Mouse (Mus musculus) cerebellum, postnatal 10 days (tissue): ENCODE results near the gene Trabd.

Experiments used
- DNase-seq, 2 experiments: peaks; one replicate each; pipeline ENCODE4 v3.0.0; 2021; ENCODE audit warnings: mixed read lengths in 2 of 2

The Trabd gene

GRCm38 (mm10) chr15:89074613-89075477 is at the start of gene Trabd:
Gene Trabd, plus strand, starts transcription at chr15:89075124.
- no peak for DNase-seq

GRCm38 (mm10) chr15:89044381-89044780 is 30.5 kb upstream of the Trabd start:
- DNase-seq = no peak

- no peak for DNase-seq
Measured at GRCm38 (mm10) chr15:89046356-89046755, 28.6 kb upstream of the Trabd start.

- no peak for DNase-seq
Measured at GRCm38 (mm10) chr15:89054666-89055065, 20.3 kb upstream of the Trabd start.

GRCm38 (mm10) chr15:89058736-89059135 is 16.2 kb upstream of the Trabd start:
- DNase-seq = peak in 1 of 2 experiments; percentile 47

- peak; percentile 70 to 73 for DNase-seq
Measured at GRCm38 (mm10) chr15:89059161-89059931, 15.6 kb upstream of the Trabd start, which contains the start of gene Panx2. Gene Panx2, plus strand, starts transcription at chr15:89059734.

GRCm38 (mm10) chr15:89060032-89060681 is 14.8 kb upstream of the Trabd start:
- peak; percentile 71 to 75 for DNase-seq

GRCm38 (mm10) chr15:89060811-89061460 is 14.0 kb upstream of the Trabd start:
- peak in 1 of 2 experiments; percentile 23 for DNase-seq

GRCm38 (mm10) chr15:89061761-89062517 is 13.0 kb upstream of the Trabd start:
- DNase-seq = no peak

- DNase-seq = peak in 1 of 2 experiments; percentile 5
Measured at GRCm38 (mm10) chr15:89062518-89062910, 12.4 kb upstream of the Trabd start.

- peak in 1 of 2 experiments; percentile 23 for DNase-seq
Measured at GRCm38 (mm10) chr15:89063001-89063400, 11.9 kb upstream of the Trabd start.

GRCm38 (mm10) chr15:89063536-89063935 is 11.4 kb upstream of the Trabd start:
- peak; percentile 62 for DNase-seq

GRCm38 (mm10) chr15:89064891-89065290 is 10.0 kb upstream of the Trabd start:
- peak in 1 of 2 experiments; percentile 24 for DNase-seq

GRCm38 (mm10) chr15:89067609-89068008 is 7.3 kb upstream of the Trabd start:
- peak in 1 of 2 experiments; percentile 24 for DNase-seq

- peak; percentile 38 to 50 for DNase-seq
Measured at GRCm38 (mm10) chr15:89068226-89068625, 6.7 kb upstream of the Trabd start.

GRCm38 (mm10) chr15:89069336-89069840 is 5.5 kb upstream of the Trabd start:
- DNase-seq = peak; percentile 9 to 12

GRCm38 (mm10) chr15:89070606-89071005 is 4.3 kb upstream of the Trabd start:
- peak in 1 of 2 experiments; percentile 16 for DNase-seq

- DNase-seq = no peak
Measured at GRCm38 (mm10) chr15:89073993-89074603, 826 bp upstream of the Trabd start.

- peak; percentile 95 for DNase-seq
Measured at GRCm38 (mm10) chr15:89075478-89076147, 689 bp downstream of the Trabd start.

- DNase-seq = peak; percentile 78 to 84
Measured at GRCm38 (mm10) chr15:89076156-89076731, 1.3 kb downstream of the Trabd start.
